Mouse (Mus musculus): ENCODE results near the gene Trpc4. TPM values are rescaled to one million over a fixed set of nuclear protein-coding genes. Genes with fewer than 3 reads are reported as not detected.

Gene Trpc4
- total RNA-seq (2023), result not detected

GRCm38 (mm10) chr3:54155639-54156315 is at the start of gene Trpc4:
TSS of gene Trpc4 (plus strand) at chr3:54156035.

GRCm38 (mm10) chr3:54360897-54361296 is 205.1 kb downstream of the Trpc4 start, which contains the start of gene Postn:
TSS of gene Postn (plus strand) at chr3:54361109.

Other genes with a start within 250 kb of the Trpc4 start
- 1.3 TPM for gene Postn, start 205.1 kb downstream of the Trpc4 start, total RNA-seq (2023)

All from CD4-positive naive resting alpha-beta T cell, adult 57 days (primary cell).